Mouse (Mus musculus): ENCODE results near the gene Dmpk. TPM values are rescaled to one million over a fixed set of nuclear protein-coding genes. Genes with fewer than 3 reads are reported as not detected.
A peak's percentile ranks its signal among the peaks of the same experiment; 100 is the strongest.

The Dmpk gene
- polyA plus RNA-seq, 1 experiment from 2014 or later: 91.3 TPM

DNA sequence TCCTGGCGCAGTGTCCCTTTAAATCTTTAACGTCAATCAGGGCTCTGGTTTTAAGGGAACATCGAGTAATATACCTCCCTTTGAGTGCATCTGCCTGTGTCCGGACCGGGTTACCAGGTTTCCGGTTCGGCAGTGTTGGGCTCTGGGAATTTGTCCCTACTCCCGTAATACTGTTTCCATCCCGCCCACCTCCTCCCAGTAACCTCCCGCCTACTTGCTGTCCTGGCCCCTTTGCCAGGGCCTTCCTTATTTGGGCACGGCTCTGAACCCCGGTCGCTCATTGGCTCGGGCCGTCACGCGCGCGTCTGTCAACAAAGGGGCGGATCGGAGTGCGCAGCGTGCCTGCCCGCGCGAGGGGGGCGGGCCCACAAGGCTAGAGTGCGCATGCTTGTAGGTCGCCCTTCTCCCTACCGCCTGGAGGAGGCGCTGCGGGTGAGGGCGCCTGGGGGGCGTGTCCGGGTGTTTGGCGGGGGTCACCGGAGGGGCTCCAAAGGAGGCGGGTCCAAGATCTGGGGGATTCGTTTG is 47.7 kb downstream of the Dmpk start:
- Histone ChIP-seq H3K4me1 (replicated peaks; ENCODE audit: control insufficient read depth, insufficient read depth) (0 out of 2 replicates have a peak, but pooled peaks cover 2% of the 10 kb centered on the region), H3K4me2 (replicated peaks; ENCODE audit: low read depth) (peak overlapping the region; percentile 69), H3K9me3 (ENCODE audit: control insufficient read depth, low read length) (no peaks in the 10 kb centered on the region), H3K9ac (ENCODE audit: low read length) (peak overlapping the region; percentile 52), H3K27me3 (ENCODE audit: control insufficient read depth, insufficient read depth, low read length) (no peaks in the 10 kb centered on the region), H3K4me3 (ENCODE audit: low read depth, low read length) (peak overlapping the region; percentile 42), H3K27ac (replicated peaks) (peak overlapping the region; percentile 71), H3K36me3 (ENCODE audit: control insufficient read depth, insufficient read depth, low read length) (peaks cover 4% of the 10 kb centered on the region)
- under 1% methylated on average over 36 of the region's 39 CpGs for WGBS
- peak; percentile 99 for ATAC-seq (ENCODE audit: low FRiP score, low TSS enrichment)
- TF ChIP-seq CTCF (IDR thresholded peaks at IDR 0.05; ENCODE audit: low read depth) (peak; percentile 91), EP300 (optimal IDR thresholded peaks at IDR 0.05) (no peak)
- DNase-seq (ENCODE audit: low spot score): peak; percentile 99

DNA sequence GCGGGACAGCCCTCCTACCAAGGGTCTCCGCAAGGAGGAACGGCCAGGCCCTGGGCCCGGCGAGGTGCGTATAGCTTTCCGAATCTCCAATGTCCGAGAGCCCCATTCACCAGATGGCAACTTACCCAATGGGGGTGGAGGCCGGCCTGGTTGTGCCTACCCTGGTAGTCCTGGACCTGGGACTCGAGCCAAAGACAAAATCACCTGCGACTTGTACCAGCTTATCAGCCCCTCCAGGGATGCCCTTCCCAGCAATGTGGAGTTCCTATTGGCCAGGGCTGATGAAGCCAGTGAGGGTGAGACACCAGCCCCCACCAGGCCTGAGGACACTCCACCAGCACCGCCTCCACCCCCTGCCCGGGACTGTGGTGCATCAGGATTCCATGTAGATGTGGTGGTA is 52.5 kb downstream of the Dmpk start:
- no peaks in the 10 kb centered on the region for H3K9me3 ChIP-seq (ENCODE audit: control insufficient read depth, low read length)
- no peak overlapping the region for H3K4me2 ChIP-seq (replicated peaks; ENCODE audit: low read depth)
- no peak overlapping the region for H3K4me3 ChIP-seq (ENCODE audit: low read depth, low read length)
- DNase-seq (ENCODE audit: low spot score) (no peak), ATAC-seq (ENCODE audit: low FRiP score, low TSS enrichment) (no peak)
- WGBS: 94% methylated on average over 13 of the region's 13 CpGs
- no peaks in the 10 kb centered on the region for H3K27me3 ChIP-seq (ENCODE audit: control insufficient read depth, insufficient read depth, low read length)
- H3K4me1 ChIP-seq (replicated peaks; ENCODE audit: control insufficient read depth, insufficient read depth): 0 out of 2 replicates have a peak, but pooled peaks cover 2% of the 10 kb centered on the region
- no peak overlapping the region for H3K9ac ChIP-seq (ENCODE audit: low read length)
- H3K36me3 ChIP-seq (ENCODE audit: control insufficient read depth, insufficient read depth, low read length): peaks cover 22% of the 10 kb centered on the region
- TF ChIP-seq EP300 (optimal IDR thresholded peaks at IDR 0.05): no peak
- TF ChIP-seq CTCF (IDR thresholded peaks at IDR 0.05; ENCODE audit: low read depth): no peak
- H3K27ac ChIP-seq (replicated peaks): no peak overlapping the region

DNA sequence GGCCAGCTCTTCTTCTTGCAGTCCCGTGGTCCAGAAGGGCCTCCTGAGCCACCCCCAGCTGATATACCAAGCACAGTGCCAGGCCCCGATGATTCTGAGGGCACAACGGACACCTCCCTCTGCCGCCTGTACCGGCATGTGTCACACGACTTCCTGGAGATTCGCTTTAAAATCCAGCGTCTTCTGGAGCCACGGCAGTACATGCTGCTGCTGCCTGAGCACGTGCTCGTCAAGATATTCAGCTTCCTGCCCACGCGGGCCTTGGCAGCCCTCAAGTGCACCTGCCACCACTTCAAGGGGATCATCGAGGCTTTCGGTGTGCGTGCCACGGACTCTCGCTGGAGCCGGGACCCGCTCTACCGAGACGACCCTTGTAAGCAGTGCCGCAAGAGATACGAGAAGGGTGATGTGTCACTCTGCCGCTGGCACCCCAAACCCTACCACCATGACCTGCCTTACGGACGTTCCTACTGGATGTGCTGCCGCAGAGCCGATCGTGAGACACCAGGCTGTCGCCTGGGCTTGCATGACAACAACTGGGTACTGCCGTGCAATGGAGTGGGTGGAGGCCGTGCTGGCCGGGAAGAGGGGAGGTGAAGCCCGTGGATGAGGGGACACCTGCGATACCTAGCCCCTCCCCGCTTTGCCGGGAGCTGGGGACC is 53.2 kb downstream of the Dmpk start:
- Histone ChIP-seq H3K9ac (ENCODE audit: low read length) (no peak overlapping the region), H3K4me2 (replicated peaks; ENCODE audit: low read depth) (no peak overlapping the region), H3K27me3 (ENCODE audit: control insufficient read depth, insufficient read depth, low read length) (no peaks in the 10 kb centered on the region), H3K4me3 (ENCODE audit: low read depth, low read length) (no peak overlapping the region), H3K36me3 (ENCODE audit: control insufficient read depth, insufficient read depth, low read length) (peaks cover 22% of the 10 kb centered on the region), H3K9me3 (ENCODE audit: control insufficient read depth, low read length) (no peaks in the 10 kb centered on the region), H3K4me1 (replicated peaks; ENCODE audit: control insufficient read depth, insufficient read depth) (0 out of 2 replicates have a peak, but pooled peaks cover 2% of the 10 kb centered on the region), H3K27ac (replicated peaks) (no peak overlapping the region)
- TF ChIP-seq EP300 (optimal IDR thresholded peaks at IDR 0.05): no peak
- no peak for TF ChIP-seq CTCF (IDR thresholded peaks at IDR 0.05; ENCODE audit: low read depth)
- WGBS: 88% methylated on average over 38 of the region's 38 CpGs
- ATAC-seq (ENCODE audit: low FRiP score, low TSS enrichment) (no peak), DNase-seq (ENCODE audit: low spot score) (no peak)

DNA sequence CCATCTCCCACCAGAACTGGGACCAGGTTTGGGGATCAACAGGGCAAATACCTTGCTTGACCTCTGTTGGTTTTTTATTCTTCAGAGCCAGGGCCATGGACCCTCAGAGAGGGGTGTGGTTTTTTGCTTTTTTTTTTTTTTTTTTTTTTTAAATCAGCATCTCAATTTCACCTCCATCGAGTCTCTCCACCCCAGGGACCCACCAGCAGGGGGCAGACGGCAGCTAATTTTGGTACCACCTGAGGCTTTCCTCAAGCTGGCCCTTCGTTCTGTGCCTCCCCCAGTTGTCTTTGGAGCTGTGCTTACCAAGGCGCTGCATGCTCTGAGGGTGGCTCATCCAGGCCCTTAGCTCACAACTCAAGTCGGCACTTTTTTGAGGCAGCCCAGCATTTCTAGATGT is 53.7 kb downstream of the Dmpk start:
- no peak overlapping the region for H3K4me3 ChIP-seq (ENCODE audit: low read depth, low read length)
- no peak overlapping the region for H3K27ac ChIP-seq (replicated peaks)
- ATAC-seq (ENCODE audit: low FRiP score, low TSS enrichment) (no peak), DNase-seq (ENCODE audit: low spot score) (peak; percentile 72)
- TF ChIP-seq CTCF (IDR thresholded peaks at IDR 0.05; ENCODE audit: low read depth) (peak; percentile 69), EP300 (optimal IDR thresholded peaks at IDR 0.05) (no peak)
- H3K4me1 ChIP-seq (replicated peaks; ENCODE audit: control insufficient read depth, insufficient read depth): no peaks in the 10 kb centered on the region
- no peak overlapping the region for H3K4me2 ChIP-seq (replicated peaks; ENCODE audit: low read depth)
- WGBS: 33% methylated on average over 5 of the region's 5 CpGs
- H3K27me3 ChIP-seq (ENCODE audit: control insufficient read depth, insufficient read depth, low read length): no peaks in the 10 kb centered on the region
- H3K9me3 ChIP-seq (ENCODE audit: control insufficient read depth, low read length): no peaks in the 10 kb centered on the region
- H3K9ac ChIP-seq (ENCODE audit: low read length): no peak overlapping the region
- H3K36me3 ChIP-seq (ENCODE audit: control insufficient read depth, insufficient read depth, low read length): peaks cover 22% of the 10 kb centered on the region

Small RNA genes within 50 kb of the gene (microRNA-seq; reads per million reads assigned to microRNA genes)
- not detected for gene Mir3100

Other genes starting within 250 kb of the Dmpk start
- 1.3 and 1.4 TPM in 2 replicates for gene Mill2, start 243.9 kb upstream of the Dmpk start, polyA plus RNA-seq (2015; fragmentation: Nextera tagmentation; extraction: Ambion mirVana)
- gene Pglyrp1, start 212.5 kb upstream of the Dmpk start, polyA plus RNA-seq (2015; fragmentation: Nextera tagmentation; extraction: Ambion mirVana): 103 and 110 TPM in 2 replicates
- gene Ccdc61, start 173.4 kb upstream of the Dmpk start, polyA plus RNA-seq (2015; fragmentation: Nextera tagmentation; extraction: Ambion mirVana): 15.4 and 19.1 TPM in 2 replicates
- gene Nova2, start 158.0 kb upstream of the Dmpk start, polyA plus RNA-seq (2015; fragmentation: Nextera tagmentation; extraction: Ambion mirVana): 0.18 and 0.22 TPM in 2 replicates
- not detected in 2 replicates for gene Nanos2, start 96.4 kb upstream of the Dmpk start, polyA plus RNA-seq (2015; fragmentation: Nextera tagmentation; extraction: Ambion mirVana)
- 1.3 and 1.4 TPM in 2 replicates for gene Mypop, start 92.6 kb upstream of the Dmpk start, polyA plus RNA-seq (2015; fragmentation: Nextera tagmentation; extraction: Ambion mirVana)
- 9.8 and 12.0 TPM in 2 replicates for gene Irf2bp1, start 79.8 kb upstream of the Dmpk start, polyA plus RNA-seq (2015; fragmentation: Nextera tagmentation; extraction: Ambion mirVana)
- 39.2 and 46.0 TPM in 2 replicates for gene Foxa3, start 60.3 kb upstream of the Dmpk start, polyA plus RNA-seq (2015; fragmentation: Nextera tagmentation; extraction: Ambion mirVana)
- 9.1 and 9.6 TPM in 2 replicates for gene Sympk, start 59.5 kb upstream of the Dmpk start, polyA plus RNA-seq (2015; fragmentation: Nextera tagmentation; extraction: Ambion mirVana)
- gene Rsph6a, start 29.2 kb upstream of the Dmpk start, polyA plus RNA-seq (2015; fragmentation: Nextera tagmentation; extraction: Ambion mirVana): not detected in 2 replicates
- gene Dmwd, start 7.6 kb upstream of the Dmpk start, polyA plus RNA-seq (2015; fragmentation: Nextera tagmentation; extraction: Ambion mirVana): 4.5 and 7.0 TPM in 2 replicates
- gene Six5, start 10.7 kb downstream of the Dmpk start, polyA plus RNA-seq (2015; fragmentation: Nextera tagmentation; extraction: Ambion mirVana): 6.1 and 7.7 TPM in 2 replicates
- gene Gm4969, start 34.5 kb downstream of the Dmpk start, polyA plus RNA-seq (2015; fragmentation: Nextera tagmentation; extraction: Ambion mirVana): 0.72 and 0.76 TPM in 2 replicates
- gene Fbxo46, start 36.0 kb downstream of the Dmpk start, polyA plus RNA-seq (2015; fragmentation: Nextera tagmentation; extraction: Ambion mirVana): 6.5 and 6.7 TPM in 2 replicates
- gene Qpctl, start 65.4 kb downstream of the Dmpk start, polyA plus RNA-seq (2015; fragmentation: Nextera tagmentation; extraction: Ambion mirVana): 11.3 and 11.8 TPM in 2 replicates
- gene Snrpd2, start 65.9 kb downstream of the Dmpk start, polyA plus RNA-seq (2015; fragmentation: Nextera tagmentation; extraction: Ambion mirVana): 96.9 and 103 TPM in 2 replicates
- 0.22 and 0.27 TPM in 2 replicates for gene Gipr, start 82.3 kb downstream of the Dmpk start, polyA plus RNA-seq (2015; fragmentation: Nextera tagmentation; extraction: Ambion mirVana)
- gene Eml2, start 92.6 kb downstream of the Dmpk start, polyA plus RNA-seq (2015; fragmentation: Nextera tagmentation; extraction: Ambion mirVana): 8.4 and 8.8 TPM in 2 replicates
- 0.85 and 1.3 TPM in 2 replicates for gene Gpr4, start 128.7 kb downstream of the Dmpk start, polyA plus RNA-seq (2015; fragmentation: Nextera tagmentation; extraction: Ambion mirVana)
- gene Opa3, start 144.5 kb downstream of the Dmpk start, polyA plus RNA-seq (2015; fragmentation: Nextera tagmentation; extraction: Ambion mirVana): 20.3 and 20.7 TPM in 2 replicates
- gene Vasp, start 188.0 kb downstream of the Dmpk start, polyA plus RNA-seq (2015; fragmentation: Nextera tagmentation; extraction: Ambion mirVana): 108 and 120 TPM in 2 replicates
- 0.17 and 0.21 TPM in 2 replicates for gene Ppm1n, start 196.2 kb downstream of the Dmpk start, polyA plus RNA-seq (2015; fragmentation: Nextera tagmentation; extraction: Ambion mirVana)
- 10.1 and 12.1 TPM in 2 replicates for gene Rtn2, start 198.8 kb downstream of the Dmpk start, polyA plus RNA-seq (2015; fragmentation: Nextera tagmentation; extraction: Ambion mirVana)
- gene Fosb, start 226.2 kb downstream of the Dmpk start, polyA plus RNA-seq (2015; fragmentation: Nextera tagmentation; extraction: Ambion mirVana): 0.21 and 0.38 TPM in 2 replicates

Measured in stomach, postnatal 0 days (tissue).